Mouse (Mus musculus) liver, embryonic 11.5 days (tissue): Measurements from ENCODE around the gene Gm28845. TPM values are rescaled to one million over a fixed set of nuclear protein-coding genes. Genes with fewer than 3 reads are reported as not detected.

Source experiments
- ATAC-seq: fragments of 200-750 bp; cut with Nextera tagmentation; replicated peaks from 2 replicates; pipeline ENCODE4 v1.8.0; 2017; ENCODE audit warnings: moderate number of reproducible peaks, mild to moderate bottlenecking, moderate TSS enrichment, moderate library complexity; ENCODE audit not compliant: low FRiP score
- DNase-seq: peaks from one replicate; pipeline ENCODE4 v3.0.0-alpha.2; 2017; ENCODE audit warnings: low spot score
- H3K27ac ChIP-seq: fragments of 300-500 bp; sonication (generic); 2 replicates; pipeline ENCODE4 v1.5.1; 2014; ENCODE audit warnings: mild to moderate bottlenecking, low read depth, low read length, control low read depth
- H3K27me3 ChIP-seq: fragments of 300-500 bp; sonication (generic); replicated peaks from 2 replicates; pipeline ENCODE4 v1.6.1; 2014; ENCODE audit warnings: low read length, mixed read lengths; ENCODE audit not compliant: control insufficient read depth, insufficient read depth
- H3K36me3 ChIP-seq: fragments of 300-500 bp; sonication (generic); 2 replicates; pipeline ENCODE4 v1.6.1; 2014; ENCODE audit warnings: mild to moderate bottlenecking, low read length, moderate library complexity, mixed read lengths; ENCODE audit not compliant: control insufficient read depth, insufficient read depth
- H3K4me1 ChIP-seq: fragments of 300-500 bp; sonication (generic); replicated peaks from 2 replicates; pipeline ENCODE4 v1.6.1; 2014; ENCODE audit warnings: low read length, mixed read lengths; ENCODE audit not compliant: control insufficient read depth, insufficient read depth
- H3K4me2 ChIP-seq: fragments of 300-500 bp; sonication (generic); 2 replicates; pipeline ENCODE4 v1.6.1; 2014; ENCODE audit warnings: mild to moderate bottlenecking, control low read depth, moderate library complexity
- H3K4me3 ChIP-seq: fragments of 300-500 bp; sonication (generic); 2 replicates; pipeline ENCODE4 v1.5.1; 2014; ENCODE audit warnings: low read depth, low read length, control low read depth
- H3K9ac ChIP-seq: fragments of 300-500 bp; sonication (generic); 2 replicates; pipeline ENCODE4 v1.6.1; 2014; ENCODE audit warnings: low read depth, low read length, control low read depth
- H3K9me3 ChIP-seq: fragments of 300-500 bp; sonication (generic); 2 replicates; pipeline ENCODE4 v1.6.1; 2016; ENCODE audit warnings: low read length, inconsistent platforms, mixed read lengths; ENCODE audit not compliant: control insufficient read depth
- WGBS: fragments of 180-500 bp; shearing (Covaris S2); extraction: QIAGEN DNeasy Blood & Tissue Kit; methylation state at CpG from one replicate; pipeline ENCODE4 v1.1.7; 2014; 5-methylcytosine and 5-hydroxymethylcytosine counted together
- polyA plus RNA-seq: library from polyadenylated mRNA; unstranded; fragments of >200 nt; fragmentation: Nextera tagmentation; extraction: Ambion mirVana; gene quantifications from 2 replicates; pipeline ENCODE4 v1.2.1, GENCODE M21; 2014

The Gm28845 gene
- polyA plus RNA-seq, 1 experiment from 2014 or later: not detected

GRCm38 (mm10) chr1:65090370-65090769 is 29.0 kb downstream of the Gm28845 start:
- H3K4me2 ChIP-seq: no peak overlapping the region
- no peaks in the 10 kb centered on the region for H3K9me3 ChIP-seq
- WGBS: 26% methylated on average over 2 of the region's 2 CpGs
- no peak overlapping the region for H3K27ac ChIP-seq
- DNase-seq: no peak
- H3K27me3 ChIP-seq: no peaks in the 10 kb centered on the region
- H3K9ac ChIP-seq: no peak overlapping the region
- H3K36me3 ChIP-seq: no peaks in the 10 kb centered on the region
- no peak; the same call in 1 of the 2 replicates for ATAC-seq
- H3K4me1 ChIP-seq: no peaks in the 10 kb centered on the region
- no peak overlapping the region for H3K4me3 ChIP-seq

GRCm38 (mm10) chr1:65088567-65089356 is 30.6 kb downstream of the Gm28845 start:
- Histone ChIP-seq H3K27ac (no peak overlapping the region), H3K27me3 (no peaks in the 10 kb centered on the region), H3K4me1 (no peaks in the 10 kb centered on the region), H3K4me2 (no peak overlapping the region), H3K36me3 (no peaks in the 10 kb centered on the region), H3K4me3 (no peak overlapping the region), H3K9ac (no peak overlapping the region), H3K9me3 (no peaks in the 10 kb centered on the region)
- ATAC-seq (no peak), DNase-seq (no peak)
- 60% methylated on average over 6 of the region's 6 CpGs for WGBS

- Histone ChIP-seq H3K36me3 (no peaks in the 10 kb centered on the region), H3K9me3 (no peaks in the 10 kb centered on the region), H3K27ac (no peak within 1 kb of the TSS), H3K4me2 (no peak within 1 kb of the TSS), H3K4me1 (no peaks in the 10 kb centered on the region), H3K27me3 (no peaks in the 10 kb centered on the region), H3K9ac (no peak within 1 kb of the TSS), H3K4me3 (no peak within 1 kb of the TSS)
- no peak for DNase-seq
- WGBS: 41% methylated on average over 7 of the region's 7 CpGs
- ATAC-seq: no peak
Observed at GRCm38 (mm10) chr1:65082188-65082587, 37.2 kb downstream of the Gm28845 start, which contains the start of gene Crygb. Crygb (minus strand) TSS chr1:65082288.

GRCm38 (mm10) chr1:65075607-65076006 is 43.8 kb downstream of the Gm28845 start:
- no peak for ATAC-seq
- WGBS: 25% methylated on average over 5 of the region's 5 CpGs
- H3K27ac ChIP-seq: no peak overlapping the region
- H3K4me2 ChIP-seq: no peak overlapping the region
- H3K9ac ChIP-seq: no peak overlapping the region
- H3K4me1 ChIP-seq: no peaks in the 10 kb centered on the region
- no peaks in the 10 kb centered on the region for H3K27me3 ChIP-seq
- no peaks in the 10 kb centered on the region for H3K36me3 ChIP-seq
- no peak overlapping the region for H3K4me3 ChIP-seq
- H3K9me3 ChIP-seq: no peaks in the 10 kb centered on the region
- DNase-seq: no peak

- no peak for DNase-seq
- H3K36me3 ChIP-seq: no peaks in the 10 kb centered on the region
- no peaks in the 10 kb centered on the region for H3K27me3 ChIP-seq
- H3K9me3 ChIP-seq: no peaks in the 10 kb centered on the region
- H3K4me1 ChIP-seq: no peaks in the 10 kb centered on the region
- no peak for ATAC-seq
- H3K27ac ChIP-seq: no peak within 1 kb of the TSS
- H3K4me2 ChIP-seq: no peak within 1 kb of the TSS
- H3K9ac ChIP-seq: no peak within 1 kb of the TSS
- 66% methylated on average over 6 of the region's 6 CpGs for WGBS
- no peak within 1 kb of the TSS for H3K4me3 ChIP-seq
Observed at GRCm38 (mm10) chr1:65073589-65073988, 45.8 kb downstream of the Gm28845 start, which contains the start of gene Crygc. Crygc (minus strand) TSS chr1:65073689.

GRCm38 (mm10) chr1:65067842-65068241 is 51.5 kb downstream of the Gm28845 start:
- ATAC-seq (no peak), DNase-seq (no peak)
- Histone ChIP-seq H3K4me3 (no peak overlapping the region), H3K36me3 (no peaks in the 10 kb centered on the region), H3K27me3 (no peaks in the 10 kb centered on the region), H3K4me2 (no peak overlapping the region), H3K27ac (no peak overlapping the region), H3K4me1 (no peaks in the 10 kb centered on the region), H3K9ac (no peak overlapping the region), H3K9me3 (no peaks in the 10 kb centered on the region)

GRCm38 (mm10) chr1:65064201-65064600 is 55.2 kb downstream of the Gm28845 start:
- Histone ChIP-seq H3K9me3 (no peaks in the 10 kb centered on the region), H3K27me3 (no peaks in the 10 kb centered on the region), H3K4me1 (no peaks in the 10 kb centered on the region), H3K4me3 (no peak overlapping the region), H3K36me3 (no peaks in the 10 kb centered on the region), H3K27ac (no peak overlapping the region), H3K4me2 (no peak overlapping the region), H3K9ac (no peak overlapping the region)
- DNase-seq (no peak), ATAC-seq (no peak)
- WGBS: 89% methylated on average over 15 of the region's 15 CpGs

- no peaks in the 10 kb centered on the region for H3K27me3 ChIP-seq
- no peak within 1 kb of the TSS for H3K4me3 ChIP-seq
- no peak within 1 kb of the TSS for H3K9ac ChIP-seq
- H3K9me3 ChIP-seq: no peaks in the 10 kb centered on the region
- no peak within 1 kb of the TSS for H3K27ac ChIP-seq
- no peak within 1 kb of the TSS for H3K4me2 ChIP-seq
- H3K36me3 ChIP-seq: no peaks in the 10 kb centered on the region
- DNase-seq: no peak
- H3K4me1 ChIP-seq: no peaks in the 10 kb centered on the region
- WGBS: 87% methylated on average over 8 of the region's 8 CpGs
- ATAC-seq: no peak
Observed at GRCm38 (mm10) chr1:65063352-65063751, 56.0 kb downstream of the Gm28845 start, which contains the start of gene Crygd. Crygd (minus strand) TSS chr1:65063452.

GRCm38 (mm10) chr1:65052140-65052539 is 67.2 kb downstream of the Gm28845 start:
- ATAC-seq (no peak), DNase-seq (no peak)
- WGBS: 30% methylated on average over 2 of the region's 2 CpGs
- Histone ChIP-seq H3K9ac (no peak overlapping the region), H3K36me3 (no peaks in the 10 kb centered on the region), H3K4me3 (no peak overlapping the region), H3K9me3 (no peaks in the 10 kb centered on the region), H3K4me2 (no peak overlapping the region), H3K27ac (no peak overlapping the region), H3K27me3 (no peaks in the 10 kb centered on the region), H3K4me1 (no peaks in the 10 kb centered on the region)
